Mouse (Mus musculus): ENCODE data around the gene Ahctf1.

DNA sequence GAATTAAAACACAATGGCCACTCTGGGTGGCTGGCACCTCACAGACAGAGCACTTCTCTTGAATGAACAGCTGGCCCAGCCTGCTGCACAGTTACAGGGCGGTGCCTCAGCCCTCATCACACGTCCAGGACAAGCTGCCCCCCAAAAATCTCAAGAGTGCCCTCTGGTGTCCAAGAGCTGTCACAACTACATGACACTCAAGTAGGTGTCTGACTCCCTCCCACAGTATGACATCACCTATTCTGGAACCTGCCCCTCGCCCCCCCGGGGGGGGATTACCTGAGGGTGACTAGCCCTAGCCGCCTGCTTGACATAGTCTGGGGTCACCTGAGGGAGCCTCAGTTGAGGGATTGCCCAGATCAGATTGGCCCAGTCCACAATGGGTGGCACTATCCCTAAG is 41.4 kb upstream of the Ahctf1 start:
- no peak for TF ChIP-seq FLI1 (IDR thresholded peaks at IDR 0.05; ENCODE audit: low read length)
- no peak for TF ChIP-seq GATA1 (IDR thresholded peaks at IDR 0.05; ENCODE audit: borderline replicate concordance, low read length)

All from megakaryocyte, embryonic 14.5 days (primary cell).